Mouse (Mus musculus): Measurements from ENCODE around the gene Gm42791.

DNA sequence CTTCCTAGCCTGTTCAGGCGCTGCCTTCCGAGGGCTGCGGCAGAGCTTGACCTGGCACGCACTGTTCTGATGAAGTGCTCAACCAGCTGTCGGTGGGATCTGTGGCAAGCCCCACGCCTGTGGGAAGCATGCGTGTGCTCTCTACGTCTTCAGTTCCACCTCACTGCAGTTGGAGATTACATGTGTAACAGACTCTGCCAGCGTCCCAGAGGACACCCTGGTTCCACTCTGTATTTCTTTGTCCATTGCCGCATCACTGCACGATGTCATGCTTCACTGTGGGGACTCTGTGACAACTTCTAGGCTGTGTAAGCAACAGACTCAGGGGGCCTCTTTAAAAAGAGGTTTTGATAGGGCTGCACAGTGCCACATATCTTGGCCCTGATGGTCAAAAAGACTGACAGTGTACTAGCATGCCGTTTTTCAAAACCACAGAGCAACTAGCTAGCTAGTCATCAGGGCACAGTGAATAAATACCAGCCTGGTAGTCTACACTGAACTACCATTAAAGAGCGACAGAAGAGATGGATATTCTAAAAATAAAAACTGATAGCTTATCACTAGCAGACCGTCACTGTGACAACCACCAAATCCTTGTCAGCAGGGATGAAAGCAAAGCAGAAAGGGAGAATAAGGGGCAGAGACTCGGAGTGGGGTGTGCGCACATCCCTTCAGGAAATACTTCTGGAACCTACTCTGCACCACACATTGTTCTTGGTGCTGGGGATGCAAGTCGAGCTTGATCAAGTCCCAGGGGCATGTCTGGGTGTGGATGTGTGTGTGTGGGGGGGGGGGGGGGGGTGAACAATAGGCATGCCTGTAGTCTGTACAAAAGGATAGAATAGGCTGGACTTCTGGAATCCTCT is 86.5 kb downstream of the Gm42791 start:
- TF ChIP-seq TAL1 (IDR thresholded peaks at IDR 0.05; ENCODE audit: low read length) (no peak), GATA1 (IDR thresholded peaks at IDR 0.05; ENCODE audit: low read length) (no peak)

Measured in erythroblast, embryonic 14.5 days (primary cell).